Mouse (Mus musculus): Measurements from ENCODE around the gene Pde4d.

Pde4d gene

DNA sequence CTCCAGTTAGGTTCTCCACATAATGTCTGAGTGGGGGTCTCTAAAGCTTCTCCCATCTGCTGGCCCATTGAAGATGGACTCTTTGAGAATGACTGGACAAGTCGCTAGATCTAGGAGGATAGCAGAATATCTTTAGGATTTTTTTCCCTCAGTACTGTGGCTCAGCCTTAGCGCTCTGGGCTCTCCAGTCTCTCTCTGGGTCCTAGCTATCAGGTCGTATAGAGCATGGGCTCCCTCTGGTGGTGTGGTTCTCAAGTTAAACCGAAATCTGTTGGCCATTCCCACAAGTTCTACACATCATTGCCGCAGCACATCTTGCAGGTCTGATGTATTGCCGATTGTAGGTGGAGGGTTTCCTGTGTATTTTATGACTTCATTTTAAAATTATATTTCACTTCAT, 1098.0 kb downstream of the Pde4d start:
- peak; percentile 4 for DNase-seq (ENCODE audit: extremely low read depth, low read depth, low spot score)

DNA sequence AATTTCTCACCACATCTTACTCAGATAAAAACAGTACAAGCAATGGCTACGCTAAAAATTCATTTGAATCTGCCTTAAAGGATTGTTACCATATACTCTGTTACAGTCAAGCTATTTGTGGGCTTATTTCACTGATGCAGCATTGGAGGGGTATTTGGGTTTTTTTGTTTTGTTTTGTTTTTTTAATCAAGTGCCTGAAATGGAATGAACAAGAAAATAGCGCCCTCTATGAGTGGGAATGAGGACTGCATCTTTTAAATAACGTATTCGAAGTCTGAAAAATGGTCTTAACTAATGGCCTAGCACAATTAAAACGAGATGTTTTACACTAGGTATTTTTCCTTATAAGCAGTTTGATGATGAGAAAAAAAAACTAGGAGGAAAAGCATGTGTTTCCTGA, 1098.5 kb downstream of the Pde4d start:
- no peak for DNase-seq (ENCODE audit: extremely low read depth, low read depth, low spot score)

DNA sequence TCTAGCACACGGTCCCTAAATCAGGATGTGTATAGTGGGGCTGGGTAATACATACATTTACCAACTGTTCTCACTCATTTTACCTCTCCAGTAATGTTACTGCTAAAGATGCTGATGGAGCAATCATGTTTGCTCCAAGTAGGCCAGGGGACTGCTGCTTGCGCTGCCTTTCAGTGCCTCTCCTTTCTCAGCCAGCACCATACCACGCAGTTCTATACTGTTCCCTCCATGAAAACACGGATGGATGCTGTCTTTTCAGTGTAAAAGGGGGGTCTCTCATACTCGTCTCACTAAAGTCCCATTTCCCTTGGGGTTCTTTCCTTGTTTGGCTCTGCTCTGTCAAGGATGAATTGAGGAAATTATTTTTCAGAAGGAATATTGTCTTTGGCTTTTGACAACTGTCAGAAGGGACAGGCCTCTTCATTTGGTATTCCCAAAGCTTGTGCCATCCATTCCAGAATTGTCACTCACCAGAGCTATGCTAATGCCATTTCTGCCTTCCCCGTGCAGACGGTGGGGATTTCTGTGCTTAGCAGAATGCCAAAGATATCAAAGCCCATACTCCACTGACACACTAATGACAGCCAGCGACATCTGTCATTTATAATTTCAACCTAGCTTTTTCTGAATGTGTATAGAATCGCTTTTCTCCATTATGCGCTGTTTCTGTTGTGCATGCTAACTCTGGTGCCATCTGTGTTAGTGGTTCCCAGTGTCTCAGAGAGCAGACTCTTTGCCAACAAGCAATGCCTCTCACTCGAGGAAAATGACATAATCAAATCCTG, 1099.2 kb downstream of the Pde4d start:
- DNase-seq (ENCODE audit: extremely low read depth, low read depth, low spot score): no peak

DNA sequence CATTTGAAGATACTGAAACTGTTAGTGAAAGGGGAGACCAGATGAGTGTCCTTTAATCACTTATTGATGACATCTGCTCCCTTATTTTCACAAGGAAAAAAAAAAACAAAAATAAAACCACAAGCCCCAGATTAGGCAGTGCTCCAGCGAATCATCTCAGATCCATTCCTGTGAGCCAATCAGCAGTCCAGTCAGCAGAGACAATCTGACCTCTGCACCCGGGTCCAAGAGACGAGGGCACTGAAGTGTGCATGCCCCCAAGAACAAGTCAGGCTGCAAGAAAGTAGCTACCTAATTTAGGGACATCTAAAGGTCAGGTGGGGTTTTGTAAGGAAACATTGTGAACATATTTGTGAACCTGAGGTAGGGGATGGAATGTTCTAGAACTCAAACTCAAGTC, 1102.1 kb downstream of the Pde4d start:
- DNase-seq (ENCODE audit: extremely low read depth, low read depth, low spot score): no peak

DNA sequence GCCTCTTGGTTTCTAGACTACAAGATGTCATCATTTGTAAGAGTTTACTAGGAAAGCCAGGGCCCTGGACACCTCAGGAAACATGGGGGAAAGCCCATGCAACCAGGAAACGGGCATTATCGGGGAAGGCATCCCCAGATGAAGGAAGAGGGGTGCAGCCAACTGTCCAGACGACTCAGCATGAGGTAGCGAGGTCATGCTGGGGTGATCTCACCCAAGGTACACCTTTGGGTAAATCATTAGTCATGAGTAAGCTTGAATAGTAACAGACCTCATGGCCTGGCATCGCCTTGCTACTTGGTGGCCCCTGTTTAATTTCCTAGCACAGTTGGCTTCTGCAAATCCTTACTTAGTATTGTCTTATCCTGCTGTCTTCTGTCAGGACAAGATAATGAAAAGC, 1105.8 kb downstream of the Pde4d start:
- DNase-seq (ENCODE audit: extremely low read depth, low read depth, low spot score): no peak

DNA sequence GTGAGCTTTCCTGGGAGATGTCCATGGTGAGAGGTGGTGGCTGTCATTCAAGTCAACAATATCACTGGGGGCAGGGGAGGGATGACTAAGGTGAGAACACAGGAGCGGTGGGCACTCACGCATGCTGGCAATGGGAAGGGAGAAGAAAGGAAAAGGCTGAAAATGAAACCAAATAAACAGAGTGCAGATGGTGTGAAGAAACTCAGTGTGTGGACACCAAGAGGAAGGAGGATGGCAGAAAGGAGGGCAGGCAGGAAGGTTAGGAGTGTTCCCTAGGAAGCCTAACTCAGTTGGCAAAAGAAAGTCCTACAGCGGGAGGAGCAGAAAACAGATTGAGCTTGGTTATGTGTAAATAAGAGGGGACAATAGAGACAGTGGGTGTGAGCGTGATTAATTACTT, 1107.1 kb downstream of the Pde4d start:
- DNase-seq (ENCODE audit: extremely low read depth, low read depth, low spot score): no peak

DNA sequence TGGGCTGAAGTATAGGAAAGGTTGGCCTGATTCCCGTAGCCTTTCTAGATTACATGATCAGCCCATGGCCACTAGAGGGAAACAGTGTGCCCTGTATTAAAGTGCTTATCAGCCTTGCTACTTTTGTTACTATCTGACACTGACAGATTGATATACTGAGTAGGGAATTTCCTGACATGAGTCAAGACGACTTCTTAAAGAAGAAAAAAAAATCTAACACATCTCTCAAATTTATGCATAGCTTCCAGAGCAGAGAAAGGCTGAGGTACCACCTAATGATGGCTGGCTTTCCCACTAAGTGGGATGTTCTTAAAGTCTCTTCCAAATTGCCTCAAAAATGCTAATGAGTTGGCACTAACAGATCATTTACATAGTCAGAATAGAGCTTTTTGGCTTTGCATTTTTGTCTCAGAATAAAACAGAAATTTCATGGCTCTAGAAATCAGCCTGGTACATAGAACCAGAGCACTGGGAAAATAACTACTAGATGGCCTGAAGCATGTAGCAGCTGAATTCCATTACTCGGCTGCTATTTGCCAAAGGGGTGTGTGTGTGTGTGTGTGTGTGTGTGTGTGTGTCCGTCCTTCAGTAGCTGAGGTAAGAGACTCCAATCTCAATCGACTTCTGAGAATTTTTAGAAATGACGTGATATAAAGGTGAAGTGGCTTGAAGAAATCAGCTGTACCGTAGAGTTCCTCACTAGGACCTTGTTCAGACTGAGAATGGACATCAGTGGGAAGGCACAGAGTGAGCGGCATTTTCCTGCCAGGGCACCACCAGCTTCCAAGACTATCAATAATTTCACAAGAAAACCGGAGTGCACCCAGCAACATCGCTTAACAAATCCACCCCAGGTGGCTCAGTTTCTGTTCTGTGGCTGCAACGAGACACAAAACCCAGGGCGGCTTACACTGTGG, 1108.9 kb downstream of the Pde4d start:
- DNase-seq (ENCODE audit: extremely low read depth, low read depth, low spot score): no peak

DNA sequence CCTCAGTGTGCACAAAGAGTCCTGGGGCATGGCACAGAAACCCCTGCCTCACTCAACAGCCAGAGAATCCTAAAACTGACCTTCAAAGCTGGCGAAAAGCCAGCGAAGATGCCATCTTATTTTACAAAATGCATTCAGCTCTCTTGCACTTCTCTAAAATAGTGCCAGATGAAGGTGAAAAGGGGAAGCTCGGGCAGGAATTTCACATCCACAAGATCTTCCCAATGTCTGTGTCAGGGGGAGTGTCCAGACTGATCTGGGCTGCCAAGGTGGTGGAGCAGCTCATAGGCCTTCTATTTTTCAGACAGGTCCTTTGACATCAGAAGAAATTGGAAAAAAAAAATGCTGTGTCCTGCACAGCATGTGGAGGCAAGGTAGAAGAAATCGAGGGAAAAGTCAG, 1110.5 kb downstream of the Pde4d start:
- no peak for DNase-seq (ENCODE audit: extremely low read depth, low read depth, low spot score)

DNA sequence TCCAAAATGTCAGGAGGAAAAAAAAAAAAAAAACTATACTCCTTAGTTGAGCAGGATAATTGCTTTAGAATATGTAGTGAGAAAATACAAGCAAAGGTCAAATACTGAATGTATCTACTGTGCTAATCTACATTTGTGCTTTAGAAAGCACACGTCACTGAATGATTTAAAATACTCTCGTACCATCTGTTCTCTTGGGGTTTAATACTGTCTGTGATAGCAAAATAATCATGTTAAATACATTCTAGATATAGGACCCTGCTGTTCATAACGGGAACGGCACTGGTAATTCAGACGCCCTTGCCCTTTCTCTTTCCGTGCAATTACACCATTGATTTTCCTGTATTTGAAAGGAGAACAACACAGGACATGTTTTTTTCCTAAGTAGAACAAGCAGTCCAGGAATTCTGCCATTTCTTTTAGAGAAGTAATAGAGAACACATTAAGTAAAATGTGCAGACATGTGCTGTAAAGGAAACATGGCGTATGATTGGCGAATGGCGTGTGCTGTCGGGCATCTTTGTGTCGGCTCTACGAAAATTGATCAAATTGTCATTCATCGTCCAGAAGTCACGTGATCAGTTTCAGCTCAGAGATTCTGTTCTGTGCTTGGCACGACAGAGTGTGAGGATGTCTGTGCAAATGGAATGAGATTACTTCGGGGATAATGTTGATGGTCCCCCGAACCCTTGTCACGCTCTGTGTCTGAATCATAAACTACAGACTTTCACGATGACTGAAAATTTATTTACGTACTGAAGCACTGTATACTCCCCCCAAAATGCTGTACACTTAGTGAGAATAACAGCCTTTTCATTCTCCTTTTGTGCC, 1119.1 kb downstream of the Pde4d start:
- no peak for DNase-seq (ENCODE audit: extremely low read depth, low read depth, low spot score)

DNA sequence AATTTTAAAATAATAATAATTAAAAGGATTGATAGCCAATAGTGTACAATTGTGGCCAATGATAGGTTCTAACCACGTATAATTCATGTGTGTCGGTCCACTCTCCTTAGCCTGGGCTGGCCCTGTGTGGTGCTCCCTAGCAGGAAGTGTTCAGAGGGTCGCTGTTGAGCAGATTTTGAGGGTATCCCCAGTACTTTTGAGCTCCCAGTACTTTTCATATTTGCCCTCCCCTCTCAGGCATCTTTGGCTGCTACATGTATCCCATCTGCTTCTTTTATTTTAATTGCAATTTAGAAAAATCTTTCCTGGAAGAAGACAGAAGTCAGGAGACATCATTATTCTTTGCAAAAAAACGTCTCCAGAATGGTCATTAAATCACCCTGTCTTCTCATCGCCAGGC, 1119.7 kb downstream of the Pde4d start:
- no peak for DNase-seq (ENCODE audit: extremely low read depth, low read depth, low spot score)

DNA sequence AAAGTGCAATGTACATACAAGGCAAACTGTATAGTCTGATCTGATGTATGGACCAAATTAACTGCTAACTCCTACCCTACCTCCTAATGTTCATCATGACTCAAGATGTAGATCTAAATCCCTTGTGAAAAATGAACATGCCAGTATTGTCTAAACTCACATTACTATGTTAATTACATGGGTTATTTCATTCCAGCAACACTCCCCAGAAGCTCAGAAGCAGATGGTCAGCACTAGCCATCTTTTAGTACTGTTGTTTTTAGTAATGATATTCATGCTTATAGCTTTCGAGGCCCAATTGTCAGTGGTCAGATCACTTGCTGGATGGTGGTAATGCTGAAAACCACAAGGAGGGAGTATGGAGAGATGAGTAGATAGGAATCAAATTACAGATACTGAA, 1127.0 kb downstream of the Pde4d start:
- no peak for DNase-seq (ENCODE audit: extremely low read depth, low read depth, low spot score)

DNA sequence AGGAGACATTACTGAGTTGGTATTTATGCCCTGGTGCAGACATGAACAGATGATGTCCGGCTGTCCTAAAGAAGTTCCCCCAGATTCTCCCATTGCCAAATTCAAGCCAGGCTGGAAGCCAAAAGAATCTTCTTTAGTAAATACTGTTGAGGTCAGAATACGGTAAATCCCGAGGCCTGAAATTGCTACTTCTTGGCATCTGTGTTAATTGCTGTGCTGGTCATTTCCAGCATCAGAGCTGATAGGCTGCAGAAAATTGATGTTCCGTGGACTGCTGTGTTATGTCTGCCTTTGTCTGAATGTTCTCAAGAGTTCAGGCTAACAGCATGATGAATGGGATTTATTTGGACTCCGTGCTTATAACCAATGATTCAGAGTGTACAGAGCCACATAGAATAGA, 1127.7 kb downstream of the Pde4d start:
- no peak for DNase-seq (ENCODE audit: extremely low read depth, low read depth, low spot score)

DNA sequence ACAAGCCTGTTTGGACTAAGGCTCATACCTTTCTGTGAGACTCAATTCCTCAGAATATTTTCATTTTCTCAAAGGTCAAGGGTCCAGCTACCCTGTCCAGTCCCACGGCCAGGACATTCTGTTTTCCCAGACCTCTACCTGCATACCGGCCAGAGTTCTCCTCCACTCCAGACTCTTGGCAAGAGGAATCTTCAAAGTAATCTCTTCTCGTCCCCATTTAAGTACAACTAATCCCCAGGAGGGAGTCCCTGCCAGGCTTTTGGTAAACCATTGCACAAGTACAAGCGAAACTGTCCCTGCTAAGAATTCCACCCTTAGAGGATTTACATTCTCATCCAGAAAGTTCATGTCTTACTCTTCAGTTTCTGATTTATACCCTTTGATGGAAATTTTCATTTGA, 1128.2 kb downstream of the Pde4d start:
- DNase-seq (ENCODE audit: extremely low read depth, low read depth, low spot score): peak; percentile 72

DNA sequence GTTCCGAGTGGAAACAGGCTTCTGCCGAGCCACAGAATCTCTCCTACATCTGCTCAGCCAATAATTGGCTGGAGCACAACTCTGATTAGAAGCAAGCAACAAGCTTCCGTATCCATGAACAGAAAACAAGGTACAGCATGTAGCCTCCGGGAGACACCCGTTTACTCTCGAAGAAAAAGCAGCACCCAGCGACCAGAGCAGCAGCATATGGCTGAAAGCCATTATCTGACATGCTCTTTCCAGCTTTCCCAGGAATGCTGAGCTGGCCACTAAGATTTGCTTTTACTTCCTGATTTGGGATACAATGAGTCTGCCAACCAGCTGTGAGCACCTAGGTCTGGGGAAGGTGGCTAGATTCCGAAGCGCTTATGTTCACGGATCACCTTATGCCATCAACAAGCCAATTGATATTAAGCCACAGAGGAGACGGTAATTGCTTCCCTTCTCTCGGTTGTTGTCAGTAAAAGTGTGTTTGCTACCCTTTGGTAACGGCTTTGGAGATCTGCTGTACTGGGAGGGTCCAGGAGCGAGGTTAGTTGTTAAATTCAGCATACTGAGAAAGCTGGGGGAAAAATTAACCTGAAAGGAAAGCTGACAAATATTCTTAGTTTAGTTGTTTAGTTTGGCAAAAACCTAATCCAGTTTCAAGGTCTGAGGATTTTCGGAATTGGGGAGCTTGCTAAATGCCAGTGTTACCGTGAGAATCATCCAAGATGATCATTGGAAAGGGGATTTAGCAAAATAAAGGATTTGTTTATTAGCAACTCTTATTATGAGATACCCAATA, 1131.7 kb downstream of the Pde4d start:
- no peak for DNase-seq (ENCODE audit: extremely low read depth, low read depth, low spot score)

DNA sequence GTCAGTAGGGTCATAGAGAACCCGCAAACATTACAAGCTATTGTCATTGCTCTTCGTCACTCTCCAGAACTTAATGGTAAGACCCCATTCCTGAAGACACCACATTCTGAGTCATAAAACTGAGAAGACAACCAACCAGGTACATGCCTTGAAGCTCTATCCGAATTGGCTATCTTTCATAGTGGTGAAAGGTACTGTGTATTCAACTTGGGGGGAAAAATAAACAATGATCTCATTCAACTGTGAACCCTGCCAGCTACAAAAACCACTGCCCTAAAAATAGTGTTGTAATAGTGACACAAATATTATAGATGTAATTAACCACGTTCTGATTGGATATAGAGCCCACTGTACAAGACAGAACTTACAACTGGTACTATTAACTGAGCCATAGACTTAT, 1140.3 kb downstream of the Pde4d start:
- no peak for DNase-seq (ENCODE audit: extremely low read depth, low read depth, low spot score)

DNA sequence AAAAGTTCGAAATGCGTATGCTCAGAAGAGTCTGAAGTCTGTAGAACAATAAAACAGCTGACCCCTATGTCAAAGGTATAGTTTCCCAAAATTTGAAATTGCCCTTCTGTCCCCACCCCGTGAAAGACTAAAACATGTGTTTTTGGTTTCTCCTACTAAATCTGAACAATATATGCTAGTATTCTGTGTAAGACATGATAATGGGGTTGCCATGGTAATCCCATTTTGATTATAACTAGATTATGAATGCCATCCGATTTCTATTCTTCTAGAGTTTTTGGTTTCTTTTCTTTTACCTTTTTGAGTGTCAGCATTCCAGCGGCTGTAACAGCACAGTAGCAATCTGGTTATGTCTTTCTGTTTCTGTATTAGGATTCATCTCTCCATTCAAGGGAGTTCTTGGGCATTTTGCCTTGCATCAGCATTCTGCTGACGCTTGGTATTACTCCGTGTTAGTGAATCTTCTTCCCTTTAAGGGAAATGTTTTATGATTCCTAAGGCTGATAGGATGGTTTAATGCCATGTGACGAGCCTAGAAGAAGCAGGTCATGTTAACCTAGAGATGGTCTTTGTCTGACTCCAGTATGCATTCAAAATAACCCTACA, 1142.5 kb downstream of the Pde4d start:
- no peak for DNase-seq (ENCODE audit: extremely low read depth, low read depth, low spot score)

DNA sequence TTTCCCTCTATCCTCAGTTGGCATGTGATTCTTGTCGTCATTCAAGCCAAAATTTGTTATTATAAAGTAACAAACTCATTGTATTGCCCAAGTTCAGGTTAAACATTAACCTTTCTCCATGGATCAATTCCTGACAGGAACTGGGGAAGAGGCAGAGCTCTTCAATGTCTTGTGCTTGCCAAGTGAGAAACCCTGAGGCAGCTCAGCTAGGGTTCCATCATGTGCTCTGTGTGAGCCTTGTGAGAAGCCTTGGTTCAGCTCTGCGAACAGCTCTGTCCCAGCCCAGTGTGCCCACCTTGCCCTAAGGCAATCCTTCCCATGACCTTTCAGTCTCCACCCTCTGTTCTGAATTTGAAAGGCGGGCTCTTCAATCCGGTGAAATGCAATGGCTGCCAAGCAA, 1150.0 kb downstream of the Pde4d start:
- DNase-seq (ENCODE audit: extremely low read depth, low read depth, low spot score): peak; percentile 56

DNA sequence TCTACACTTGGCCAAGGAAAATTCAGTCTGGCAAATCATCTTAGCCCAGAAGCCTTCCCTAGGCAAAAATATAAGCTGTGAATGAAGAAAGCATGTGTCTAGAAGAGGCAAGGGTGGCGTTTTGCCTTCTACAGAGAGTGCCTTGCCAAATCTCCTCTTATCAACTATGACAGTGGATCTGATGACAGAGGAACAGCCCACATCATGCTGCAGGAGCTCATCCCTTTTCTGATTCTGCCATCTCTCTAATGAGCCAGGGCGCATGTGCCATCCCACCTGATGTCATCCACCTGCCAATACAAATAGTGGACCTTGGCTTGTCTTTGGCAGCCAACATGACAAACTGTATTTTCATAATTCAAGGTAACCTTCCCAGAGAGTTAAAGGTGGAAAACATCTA, 1154.3 kb downstream of the Pde4d start:
- DNase-seq (ENCODE audit: extremely low read depth, low read depth, low spot score): no peak

DNA sequence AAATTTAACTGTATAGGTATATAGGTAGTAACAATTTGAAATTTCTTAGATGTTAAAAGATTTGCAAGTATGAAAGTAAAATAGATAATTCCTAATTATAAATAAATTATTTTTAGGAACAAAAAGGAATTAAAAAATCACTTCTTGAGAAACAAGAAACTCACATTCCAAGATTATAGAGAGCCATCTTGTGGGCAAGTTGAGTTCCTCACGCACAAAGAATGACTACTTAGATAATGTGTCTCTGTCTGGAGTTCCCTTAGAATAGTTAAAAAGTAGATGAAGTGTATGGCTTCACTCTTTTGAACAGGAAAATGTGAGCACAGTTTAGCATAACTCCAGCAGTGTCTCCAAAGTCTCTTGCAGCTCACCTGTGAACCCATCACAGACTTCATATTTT, 1155.4 kb downstream of the Pde4d start:
- no peak for DNase-seq (ENCODE audit: extremely low read depth, low read depth, low spot score)

DNA sequence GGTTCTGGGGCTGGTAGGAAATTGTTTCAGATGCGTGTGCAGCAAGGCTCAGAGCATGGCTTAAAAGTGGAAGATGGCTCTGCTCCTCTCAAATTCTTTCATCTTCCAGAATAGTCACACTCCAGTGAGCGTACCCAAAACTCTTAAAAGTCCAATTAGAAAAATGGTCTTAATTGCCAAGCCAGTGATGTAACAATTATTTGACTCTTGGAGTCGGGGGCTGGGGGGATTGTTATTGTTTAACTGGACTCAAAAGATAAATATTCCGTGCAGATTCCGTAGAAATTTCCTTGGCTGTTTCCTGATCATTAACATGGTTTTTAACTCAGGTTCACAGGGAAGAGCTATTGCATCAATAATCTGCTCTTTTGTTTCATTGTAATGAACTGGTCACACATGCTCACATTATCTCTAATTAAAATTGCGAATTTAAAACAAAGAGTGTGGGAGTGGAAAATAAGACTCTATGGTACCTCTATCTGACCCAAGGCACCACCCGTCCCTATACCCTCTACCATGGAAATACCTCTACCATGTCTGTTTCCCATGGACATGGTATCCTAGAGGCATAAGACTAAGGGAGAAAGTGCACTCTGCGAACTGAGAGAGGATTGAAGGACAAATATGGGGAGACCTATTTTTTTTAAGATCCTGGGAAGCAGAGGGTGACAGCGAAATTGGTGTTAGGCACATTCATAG, 1159.5 kb downstream of the Pde4d start:
- no peak for DNase-seq (ENCODE audit: extremely low read depth, low read depth, low spot score)
